Mouse (Mus musculus): ENCODE data around the gene Helz2.

GRCm38 (mm10) chr2:181287338-181287957 lies 45.6 kb upstream of the Helz2 start:
- TF ChIP-seq CTCF (IDR thresholded peaks at IDR 0.05; ENCODE audit: low read depth) (no peak), EP300 (optimal IDR thresholded peaks at IDR 0.05) (no peak)
